Mouse (Mus musculus) brain, adult 2 months (tissue): ENCODE measurements around the gene Arglu1.

Experiments used
- DNase-seq: peaks from one replicate; pipeline ENCODE4 v3.0.0; 2011; ENCODE audit warnings: low read depth, low spot score

Arglu1 gene

GRCm38 (mm10) chr8:8690146-8691092 is at the start of gene Arglu1:
Gene Arglu1 (minus strand): TSS chr8:8690521.
- peak; percentile 96 for DNase-seq

GRCm38 (mm10) chr8:8737271-8737670 is 47.0 kb upstream of the Arglu1 start:
- DNase-seq, result no peak

GRCm38 (mm10) chr8:8736826-8737225 is 46.5 kb upstream of the Arglu1 start:
- DNase-seq, result no peak

DNA sequence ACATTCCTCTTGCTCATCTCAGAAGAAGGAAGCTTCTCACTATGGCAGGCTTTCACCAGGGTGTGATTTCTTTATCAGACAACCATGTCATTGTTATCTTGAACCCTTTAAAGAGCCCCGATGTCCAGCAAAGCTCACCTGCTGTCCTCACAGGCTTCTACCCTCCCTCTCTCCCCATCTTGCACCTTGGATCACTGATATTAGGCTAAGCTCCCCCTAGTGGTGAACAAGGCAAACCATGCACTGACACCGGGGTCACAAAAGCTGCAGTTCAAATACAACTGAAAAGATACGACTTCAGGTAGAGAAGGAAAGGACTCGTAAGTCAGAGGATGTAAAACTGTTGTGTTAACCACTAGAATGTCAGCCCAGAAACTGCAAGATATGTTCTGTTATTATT is 43.5 kb upstream of the Arglu1 start:
- DNase-seq, result peak; percentile 31

GRCm38 (mm10) chr8:8728643-8729042 is 38.3 kb upstream of the Arglu1 start:
- no peak for DNase-seq

- DNase-seq, result no peak
These were observed 36.2 kb upstream of the Arglu1 start for GRCm38 (mm10) chr8:8726547-8726946.

DNA sequence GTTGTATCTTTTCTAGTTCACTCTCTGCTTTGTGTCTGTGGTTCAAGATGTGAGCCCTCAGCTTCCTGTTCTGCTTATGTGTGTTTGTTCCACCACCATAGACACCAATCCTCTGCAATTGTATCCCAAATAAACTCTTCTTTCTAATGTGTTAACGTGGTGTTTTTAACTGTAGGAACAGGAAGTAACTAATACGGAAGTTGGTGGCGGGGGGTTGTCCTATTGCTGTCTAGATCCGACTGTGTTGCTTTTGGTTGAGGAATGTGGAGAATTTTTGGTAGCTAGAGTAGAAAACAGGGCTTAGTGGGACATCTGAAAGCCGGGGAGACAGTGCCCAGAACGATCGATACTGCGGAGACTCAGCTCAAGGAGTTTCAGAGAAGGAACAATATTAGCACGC is 14.5 kb upstream of the Arglu1 start:
- DNase-seq, result no peak

GRCm38 (mm10) chr8:8703668-8704067 is 13.3 kb upstream of the Arglu1 start:
- DNase-seq, result no peak

DNA sequence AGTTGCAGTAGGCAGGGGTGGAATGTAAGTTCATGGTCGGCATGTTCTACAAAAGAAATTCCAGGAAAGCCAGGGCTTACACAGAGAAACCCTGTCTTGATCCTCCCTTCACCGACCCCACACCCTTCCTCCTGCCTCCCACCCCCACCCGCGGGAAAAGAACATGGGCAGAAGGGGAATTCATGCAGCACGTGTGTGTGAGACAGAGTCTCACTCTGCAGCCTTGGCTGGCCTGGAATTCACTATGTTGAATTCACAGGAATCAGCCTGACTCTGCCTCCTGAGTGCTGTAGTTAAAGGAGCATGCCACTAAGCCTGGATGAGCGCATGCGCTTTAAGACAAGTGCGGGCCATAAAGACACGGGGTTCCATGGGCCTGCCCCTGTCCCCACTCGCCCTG is 10.5 kb upstream of the Arglu1 start:
- DNase-seq, result no peak

DNA sequence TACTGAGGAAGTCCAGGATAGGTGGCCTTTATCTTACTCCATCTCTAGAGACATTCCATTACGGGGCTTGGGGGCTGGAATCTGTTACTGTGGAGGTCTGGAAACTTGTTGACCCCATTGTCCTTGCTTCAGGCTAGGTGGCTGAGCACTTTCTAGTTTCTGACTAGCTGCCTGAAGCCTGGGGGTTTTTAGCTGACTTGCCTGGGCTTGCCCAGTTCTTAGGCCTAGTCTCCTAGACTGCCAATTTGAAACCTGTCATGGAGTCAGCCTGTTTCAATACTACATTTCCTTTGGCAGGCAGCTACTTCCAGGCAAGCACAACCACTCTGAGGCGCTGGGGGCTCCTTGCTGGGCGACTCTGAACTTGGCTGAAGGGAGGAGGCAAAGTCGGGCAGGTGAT is 9.9 kb upstream of the Arglu1 start:
- DNase-seq, result no peak

DNA sequence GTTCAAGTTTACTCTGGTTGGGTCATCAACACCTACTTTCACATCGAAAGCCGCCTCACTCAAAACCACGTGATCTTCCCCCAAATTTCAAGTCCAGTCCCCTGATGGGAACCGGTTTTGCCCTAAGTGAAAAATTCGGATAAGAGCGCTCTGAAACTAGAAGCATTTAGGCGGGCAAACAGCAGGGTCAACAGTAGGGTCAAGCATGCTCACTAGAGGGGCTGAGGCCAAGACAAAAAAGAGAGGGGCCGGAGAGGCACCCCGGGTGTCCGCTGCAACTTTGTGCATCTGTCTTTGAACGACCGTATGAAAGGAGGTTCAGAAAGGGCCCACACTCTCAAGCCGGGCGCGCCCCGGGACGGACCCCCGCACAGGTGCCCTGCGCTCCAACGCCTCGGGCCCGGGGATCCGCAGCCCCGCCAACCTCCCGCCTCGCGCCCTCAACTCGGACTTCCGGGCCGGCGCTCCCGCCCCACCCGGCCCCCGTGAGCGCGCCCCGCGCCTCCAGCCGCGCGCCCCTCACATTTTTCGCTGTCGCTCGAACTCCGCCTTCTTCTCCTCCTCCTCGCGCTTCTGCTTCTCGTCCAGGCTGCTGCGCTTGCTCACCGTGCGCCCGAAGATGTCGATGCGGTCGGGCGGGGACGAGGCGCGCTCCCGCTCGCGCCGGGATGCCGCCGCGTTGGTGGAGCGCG is 721 bp downstream of the Arglu1 start:
- DNase-seq, result peak; percentile 89

- DNase-seq, result no peak
These were observed 1.4 kb downstream of the Arglu1 start for GRCm38 (mm10) chr8:8688823-8689453.

- DNase-seq, result no peak
These were observed 4.8 kb downstream of the Arglu1 start for GRCm38 (mm10) chr8:8685517-8685916.

DNA sequence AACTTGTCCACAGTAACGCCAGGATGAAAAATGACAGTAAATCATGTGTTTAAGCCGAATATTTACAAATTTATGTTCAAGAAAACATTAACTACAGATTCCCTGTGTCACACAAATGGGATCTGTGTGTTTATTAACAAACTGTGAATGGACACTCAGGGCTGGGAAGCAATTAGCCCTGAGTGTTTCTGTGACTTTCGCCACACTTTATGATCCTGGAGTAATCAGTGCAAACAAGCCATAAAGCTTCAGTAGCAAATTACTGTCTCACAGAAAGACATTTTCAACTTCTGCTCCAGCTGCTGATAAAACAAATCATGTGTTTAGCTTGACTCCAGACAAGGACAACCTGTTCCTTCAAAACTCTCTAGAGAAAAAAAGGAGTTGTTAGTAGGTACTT is 7.6 kb downstream of the Arglu1 start:
- DNase-seq, result no peak

GRCm38 (mm10) chr8:8678236-8678635 is 12.1 kb downstream of the Arglu1 start:
- DNase-seq, result no peak

DNA sequence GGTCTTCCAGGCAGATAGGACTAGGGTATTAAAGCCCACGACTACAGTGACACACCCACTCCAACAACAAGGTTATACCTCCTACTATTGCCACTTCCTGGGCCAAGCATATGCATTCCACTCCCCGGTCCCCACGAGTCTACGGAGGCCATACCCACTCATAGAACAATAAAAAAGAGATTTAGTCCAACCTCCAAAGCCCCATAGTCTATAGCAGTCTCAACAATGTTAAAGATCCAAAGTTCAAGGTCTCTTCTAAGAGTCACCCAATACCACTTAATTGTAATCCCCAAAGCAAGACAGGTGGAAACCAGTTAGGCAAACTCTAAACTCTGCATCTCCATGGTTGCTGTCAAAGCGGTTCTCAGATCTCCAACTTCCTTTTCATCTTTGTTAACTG is 15.5 kb downstream of the Arglu1 start:
- no peak for DNase-seq

- peak; percentile 95 for DNase-seq
These were observed 28.6 kb downstream of the Arglu1 start for GRCm38 (mm10) chr8:8661759-8662138.

DNA sequence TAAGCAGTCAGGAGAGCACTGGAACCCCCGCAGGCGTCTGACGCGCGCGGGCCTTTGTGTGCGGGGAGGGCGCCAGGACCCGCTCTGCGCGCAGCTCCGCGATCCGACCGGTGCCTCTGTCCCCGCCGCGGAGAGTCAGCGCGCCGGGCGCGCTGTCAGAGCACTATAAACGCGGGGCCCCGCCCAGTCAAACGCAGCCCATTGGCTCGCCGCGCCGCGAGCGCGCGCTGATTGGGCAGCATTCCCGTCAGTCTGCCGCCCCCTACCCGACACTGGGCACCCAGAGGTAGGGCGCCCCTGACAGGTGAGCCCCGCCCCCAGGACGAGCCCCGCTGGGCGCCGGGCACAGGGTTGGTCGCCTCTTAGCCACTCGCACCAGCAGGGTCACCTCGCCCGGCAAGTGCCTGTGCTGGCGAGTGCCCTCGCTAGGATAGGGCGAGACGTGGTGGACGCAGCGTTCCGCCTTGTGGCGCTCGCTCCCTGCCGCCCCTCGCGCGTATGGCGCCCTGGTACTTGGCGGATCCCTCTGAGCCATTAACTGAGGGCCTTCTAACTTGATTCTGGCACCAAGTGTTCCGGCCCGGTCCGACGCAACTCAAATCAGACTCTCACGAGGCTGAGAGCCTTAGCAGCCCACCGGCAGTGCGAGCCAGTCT is 29.1 kb downstream of the Arglu1 start, which contains the start of gene Efnb2:
Gene Efnb2, minus strand, starts transcription at position 140 of the 656 bp plus-strand sequence.
- DNase-seq, result peak; percentile 94

DNA sequence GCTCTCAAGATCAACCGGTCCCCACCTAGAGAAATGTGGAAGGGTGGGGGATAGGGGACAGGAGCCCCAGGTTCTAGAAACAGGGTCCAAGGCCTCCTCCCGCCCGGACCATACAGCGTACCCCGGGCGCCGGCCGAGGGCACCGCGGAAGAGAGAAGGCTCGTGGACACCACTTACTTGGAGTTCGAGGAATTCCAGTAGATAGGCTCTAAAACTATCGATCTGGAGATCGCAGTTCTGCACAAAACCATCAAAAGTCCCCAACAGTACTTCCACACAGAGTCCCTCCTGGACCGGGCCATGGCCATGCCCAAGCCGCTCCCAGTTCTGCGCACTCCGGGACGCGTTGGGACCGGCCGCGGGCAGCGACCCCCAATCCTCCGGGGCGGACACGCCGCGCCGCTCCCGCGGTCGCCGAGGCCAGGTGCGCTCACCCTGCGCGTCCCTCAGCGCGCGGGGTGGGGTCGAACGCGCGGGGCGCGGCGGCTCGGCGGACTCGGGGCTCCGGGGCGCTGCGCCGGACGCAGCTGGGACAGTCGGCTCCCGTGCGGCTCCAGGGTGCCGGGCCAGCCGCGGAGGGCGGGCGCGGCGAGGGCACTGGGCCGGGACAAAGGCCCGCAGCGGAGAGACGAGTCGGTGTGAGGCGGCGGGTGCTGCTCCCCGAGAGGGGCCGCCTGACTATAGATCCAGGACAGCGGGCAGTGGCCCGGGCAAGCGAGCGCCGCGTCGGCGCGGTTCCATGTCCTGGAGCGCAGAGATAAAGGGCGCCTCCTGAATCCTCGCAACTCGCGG is 29.8 kb downstream of the Arglu1 start:
- no peak for DNase-seq

DNA sequence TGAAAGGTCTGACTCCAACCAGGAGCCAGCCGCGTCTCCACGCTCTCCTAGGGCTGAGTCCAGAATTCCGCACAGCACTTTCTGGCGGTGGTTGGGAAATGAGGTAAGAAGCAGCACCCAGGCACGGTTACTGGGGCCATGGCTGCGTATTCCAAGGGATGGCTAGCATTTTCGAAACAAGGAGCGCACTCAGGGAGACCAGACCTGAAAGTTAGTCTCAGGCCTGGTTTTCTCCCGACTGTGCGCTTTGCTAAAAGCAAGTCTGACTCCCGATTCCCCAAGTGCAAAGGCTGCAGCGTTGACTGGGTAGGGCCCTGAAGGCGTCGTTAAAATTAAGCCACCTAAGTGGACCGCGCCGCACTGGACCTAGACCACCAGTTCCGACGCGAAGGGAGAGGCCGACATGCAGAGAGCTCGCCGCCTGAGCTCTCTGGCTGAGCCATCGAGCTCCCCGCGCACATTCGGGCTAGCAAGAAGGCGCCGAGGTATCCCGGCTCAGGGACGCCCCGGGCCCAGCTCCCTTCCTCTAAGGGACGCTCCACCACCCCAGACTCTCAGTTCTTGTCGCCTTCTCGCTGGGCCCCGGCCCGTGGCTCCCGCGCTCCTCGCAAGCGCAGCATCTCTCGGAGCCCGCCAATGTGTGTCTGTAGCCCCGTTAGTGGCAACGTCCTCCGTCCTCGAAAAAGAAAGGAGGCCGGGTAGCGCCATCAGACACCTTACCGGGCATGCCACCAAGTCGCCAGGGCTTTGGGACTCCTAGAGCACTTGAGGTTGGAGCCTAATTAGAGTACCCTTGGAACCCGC is 30.6 kb downstream of the Arglu1 start:
- peak; percentile 55 for DNase-seq
